Mouse (Mus musculus) intestine, embryonic 14.5 days (tissue): ENCODE results near the gene Nlrc5. TPM values are rescaled to one million over a fixed set of nuclear protein-coding genes. Genes with fewer than 3 reads are reported as not detected.

Experiments
- microRNA-seq: library from miRNA; unstranded; fragments of <30 nt; microRNA quantifications from one replicate; pipeline ENCODE4, GENCODE M21; 2016
- polyA plus RNA-seq: library from polyadenylated mRNA; unstranded; fragments of >200 nt; fragmentation: Nextera tagmentation; extraction: Ambion mirVana; gene quantifications from 2 replicates; pipeline ENCODE4 v1.2.1, GENCODE M21; 2014

The Nlrc5 gene
- polyA plus RNA-seq, 1 experiment from 2014 or later: 0.69 TPM

Small RNAs within 50 kb of the gene (microRNA-seq; reads per million reads assigned to microRNA genes)
- not detected for gene Mir7072

Other genes starting within 250 kb of the Nlrc5 start
- gene Nup93, start 219.8 kb upstream of the Nlrc5 start, polyA plus RNA-seq: 90.0 and 98.1 TPM in 2 replicates
- gene Slc12a3, start 105.2 kb upstream of the Nlrc5 start, polyA plus RNA-seq: 0.05 TPM in 1 of 2 replicates, not detected in the other
- gene Herpud1, start 47.9 kb upstream of the Nlrc5 start, polyA plus RNA-seq: 77.7 and 97.4 TPM in 2 replicates
- 9.8 and 10.2 TPM in 2 replicates for gene Cpne2, start 98.6 kb downstream of the Nlrc5 start, polyA plus RNA-seq
- gene Rspry1, start 167.6 kb downstream of the Nlrc5 start, polyA plus RNA-seq: 27.9 and 33.0 TPM in 2 replicates
- gene Fam192a, start 167.6 kb downstream of the Nlrc5 start, polyA plus RNA-seq: 55.6 and 64.2 TPM in 2 replicates
- gene Arl2bp, start 232.2 kb downstream of the Nlrc5 start, polyA plus RNA-seq: 53.5 and 61.0 TPM in 2 replicates